Mouse (Mus musculus) liver (tissue): ENCODE results near the gene Cacnb4.

Experiments used
- DNase-seq: peaks from one replicate; pipeline ENCODE4 v3.0.0-alpha.2; 2020; ENCODE audit warnings: mixed read lengths

The Cacnb4 gene

DNA sequence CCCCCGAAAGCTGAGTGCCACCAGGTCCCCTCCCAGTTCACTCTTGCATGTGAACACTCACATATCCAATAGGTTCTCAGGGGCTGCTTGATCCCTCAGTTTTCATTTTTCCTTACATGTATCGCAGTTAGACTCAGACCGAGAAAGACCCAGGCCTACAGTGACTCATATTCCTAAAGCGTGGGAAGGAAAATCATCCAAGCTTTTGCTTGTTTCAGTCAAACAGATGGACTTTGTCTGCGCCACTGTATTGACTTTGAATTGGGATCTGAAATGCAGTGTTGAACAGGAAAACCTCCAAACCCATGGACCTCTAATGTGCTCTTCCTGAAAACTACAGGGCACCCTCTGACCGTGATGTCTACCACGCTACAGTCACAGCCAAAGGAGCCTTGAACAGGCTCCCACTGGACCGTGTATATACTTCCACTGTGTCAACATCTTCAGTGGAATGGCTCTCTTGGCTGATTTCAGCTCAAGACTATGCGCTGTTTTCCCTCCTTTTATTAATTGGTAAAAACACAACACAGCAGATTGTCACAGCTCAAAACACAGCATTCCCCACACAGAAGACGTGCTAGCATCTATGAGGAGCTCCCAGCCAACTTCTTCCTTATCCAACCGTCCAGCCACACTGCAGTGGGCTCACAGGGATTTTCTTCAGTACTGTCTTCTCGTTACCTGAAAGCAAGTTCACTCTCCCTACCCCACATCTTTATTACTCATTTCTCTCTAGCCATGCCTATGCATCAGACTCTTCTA is 215.2 kb downstream of the Cacnb4 start:
- DNase-seq, result no peak

- DNase-seq, result no peak
These were observed 220.8 kb downstream of the Cacnb4 start for GRCm38 (mm10) chr2:52455606-52456479.

DNA sequence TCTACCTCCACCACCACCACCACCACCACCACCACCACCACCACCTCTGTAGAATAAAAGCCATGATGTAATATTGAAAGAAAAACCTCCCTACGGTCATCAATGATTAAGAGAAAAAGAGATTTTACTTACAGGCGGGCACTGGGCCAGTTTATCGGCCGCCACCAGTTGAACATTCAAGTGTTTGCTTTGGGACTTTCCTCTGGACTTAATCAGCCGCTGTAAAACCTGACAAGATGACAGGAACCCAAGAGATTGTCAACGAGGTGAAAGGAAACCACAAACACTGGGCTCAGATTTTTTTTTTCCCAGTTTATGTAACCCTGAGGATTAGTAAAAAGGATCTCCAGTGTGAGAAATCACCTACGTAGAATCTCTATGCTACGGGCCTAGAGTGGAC is 226.8 kb downstream of the Cacnb4 start:
- no peak for DNase-seq

GRCm38 (mm10) chr2:52448916-52449315 is 227.7 kb downstream of the Cacnb4 start:
- peak; percentile 55 for DNase-seq

GRCm38 (mm10) chr2:52446648-52447047 is 230.0 kb downstream of the Cacnb4 start:
- peak; percentile 18 for DNase-seq

- DNase-seq, result no peak
These were observed 234.5 kb downstream of the Cacnb4 start for GRCm38 (mm10) chr2:52442125-52442524.

GRCm38 (mm10) chr2:52440420-52441015 is 236.1 kb downstream of the Cacnb4 start:
- DNase-seq, result no peak

GRCm38 (mm10) chr2:52438437-52438836 is 238.2 kb downstream of the Cacnb4 start:
- DNase-seq, result no peak

- DNase-seq, result no peak
These were observed 238.6 kb downstream of the Cacnb4 start for GRCm38 (mm10) chr2:52438013-52438412.

DNA sequence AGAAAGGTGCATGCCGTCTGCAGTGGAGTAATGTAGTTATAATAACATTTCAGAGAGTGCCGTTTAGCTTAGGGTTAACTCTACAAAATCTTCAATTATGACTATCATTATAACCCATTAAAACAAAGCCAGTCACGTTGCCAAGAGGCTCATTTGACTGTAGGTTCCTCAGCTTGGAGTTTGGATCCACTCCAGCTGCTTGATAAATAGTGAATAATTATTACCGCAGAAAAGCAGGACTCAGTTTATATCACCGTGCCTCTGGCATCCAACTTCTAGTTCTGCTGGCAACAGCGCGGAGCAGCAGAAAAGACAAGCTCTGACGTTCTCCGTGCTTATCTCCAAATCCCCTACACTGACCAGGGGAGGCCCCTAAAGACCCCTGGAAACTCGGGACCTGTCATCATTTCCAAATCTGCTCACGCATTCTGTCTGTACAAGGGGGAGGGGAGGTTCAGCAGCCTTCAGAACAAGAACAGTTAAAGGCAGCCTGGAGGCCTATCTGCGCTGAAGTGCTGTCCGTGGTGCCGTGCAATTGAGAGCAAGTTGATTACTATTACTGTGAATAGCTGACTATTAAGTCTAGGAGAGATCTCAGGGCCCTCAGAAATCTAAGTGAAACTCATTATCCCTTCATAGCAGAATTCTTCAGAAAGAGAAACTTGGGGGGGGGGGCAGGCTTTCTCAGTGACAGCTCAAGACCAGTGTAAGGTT is 240.6 kb downstream of the Cacnb4 start:
- DNase-seq, result no peak

DNA sequence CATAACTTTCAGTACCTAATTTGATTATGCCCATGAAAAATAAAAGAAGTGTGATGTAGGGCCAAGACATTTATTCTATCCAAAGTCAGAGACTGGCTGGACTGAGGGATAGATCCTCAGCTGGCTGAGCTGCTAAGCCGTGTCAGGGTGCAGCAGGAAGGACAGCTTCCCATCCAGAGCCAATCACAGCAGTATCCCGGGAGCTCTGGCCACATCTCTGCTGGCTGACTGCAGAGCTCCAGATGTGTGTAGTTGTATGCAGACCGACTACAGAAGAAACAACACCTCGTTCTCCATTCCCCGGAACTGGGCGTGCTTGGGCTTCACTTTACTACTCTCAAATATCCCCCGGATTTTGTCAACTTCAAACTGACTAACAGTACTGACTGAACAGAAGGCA is 243.3 kb downstream of the Cacnb4 start:
- DNase-seq, result no peak

GRCm38 (mm10) chr2:52427383-52427782 is 249.2 kb downstream of the Cacnb4 start:
- DNase-seq, result no peak

GRCm38 (mm10) chr2:52426041-52426440 is 250.6 kb downstream of the Cacnb4 start:
- no peak for DNase-seq

- DNase-seq, result peak; percentile 20
These were observed 251.2 kb downstream of the Cacnb4 start for GRCm38 (mm10) chr2:52425523-52425795.

DNA sequence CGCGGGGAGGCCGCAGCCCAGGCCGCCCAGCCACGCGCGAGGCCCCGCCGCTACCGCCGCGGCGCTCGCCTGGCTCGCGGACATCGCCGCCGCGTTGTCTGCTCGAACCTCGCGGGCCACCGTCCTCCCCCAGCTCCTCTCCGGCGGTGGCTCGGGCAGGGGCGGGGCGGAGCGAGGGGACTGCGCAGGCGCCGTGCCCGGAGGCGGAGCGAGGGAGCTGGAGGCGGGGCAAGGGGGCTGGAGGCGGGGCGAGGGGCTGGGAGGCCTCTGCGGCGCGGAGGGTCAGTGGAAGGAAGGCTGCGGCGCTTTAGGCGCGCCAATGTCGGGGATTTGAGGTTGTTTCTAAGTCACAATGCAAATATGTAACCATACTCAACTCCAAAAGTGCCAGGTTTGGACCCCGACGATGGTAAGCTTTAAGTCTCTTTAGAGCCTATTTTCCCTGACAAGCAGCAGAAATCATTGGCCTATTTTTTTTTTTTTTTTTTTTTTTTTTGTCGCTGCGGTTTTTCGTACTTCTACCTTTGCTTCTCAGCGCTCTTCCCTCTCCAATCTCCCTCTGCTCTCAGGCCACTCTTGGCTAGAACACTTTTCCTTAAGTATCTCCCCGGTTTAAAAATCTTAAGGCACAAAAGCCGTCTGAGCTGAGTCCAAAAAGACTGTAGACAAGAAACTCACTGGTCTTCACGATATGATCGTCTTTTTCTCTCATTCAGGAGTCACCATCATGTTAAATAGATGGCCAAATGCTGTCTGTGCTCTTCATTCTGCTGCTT is 251.7 kb downstream of the Cacnb4 start, which contains the start of gene Arl5a:
Gene Arl5a (minus strand): TSS at position 155 of the 776 bp plus-strand sequence.
- peak; percentile 96 for DNase-seq

- DNase-seq, result peak; percentile 74
These were observed 252.3 kb downstream of the Cacnb4 start for GRCm38 (mm10) chr2:52424248-52424728.

DNA sequence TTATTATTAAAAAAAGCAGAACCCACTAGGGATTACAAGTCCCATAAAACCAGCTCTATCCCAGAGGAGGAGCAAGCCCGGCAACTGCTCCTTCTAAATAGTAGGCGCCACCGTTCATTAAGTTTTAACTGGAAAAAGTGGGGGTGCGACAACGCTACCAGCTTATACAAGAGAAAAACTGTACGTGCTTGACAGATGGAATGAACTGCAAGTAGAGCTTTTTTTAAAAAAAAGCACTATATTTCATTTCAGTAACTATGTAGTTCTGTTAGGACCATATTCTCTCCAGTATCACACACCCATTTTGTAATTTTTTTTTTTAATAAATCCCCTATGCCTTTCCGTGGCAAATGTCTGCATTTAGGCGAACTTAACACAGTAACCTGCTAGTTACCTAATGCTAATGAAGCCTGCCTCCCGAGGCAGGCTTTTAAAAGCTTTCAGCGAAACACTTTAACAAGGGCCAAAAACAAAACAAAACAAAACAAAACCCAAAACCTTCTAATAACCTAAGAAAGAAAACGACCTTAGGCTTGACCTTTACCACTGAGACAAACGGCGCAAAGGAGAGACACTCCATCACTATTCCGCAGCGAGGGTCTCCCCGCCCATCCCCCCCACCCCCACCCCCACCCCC is 252.9 kb downstream of the Cacnb4 start:
- DNase-seq, result peak; percentile 30

- no peak for DNase-seq
These were observed 253.6 kb downstream of the Cacnb4 start for GRCm38 (mm10) chr2:52422871-52423610.

GRCm38 (mm10) chr2:52421197-52421596 is 255.4 kb downstream of the Cacnb4 start:
- no peak for DNase-seq

- no peak for DNase-seq
These were observed 256.5 kb downstream of the Cacnb4 start for GRCm38 (mm10) chr2:52420001-52420710.
